Mouse (Mus musculus): Measurements from ENCODE around the gene Hacd2.

DNA sequence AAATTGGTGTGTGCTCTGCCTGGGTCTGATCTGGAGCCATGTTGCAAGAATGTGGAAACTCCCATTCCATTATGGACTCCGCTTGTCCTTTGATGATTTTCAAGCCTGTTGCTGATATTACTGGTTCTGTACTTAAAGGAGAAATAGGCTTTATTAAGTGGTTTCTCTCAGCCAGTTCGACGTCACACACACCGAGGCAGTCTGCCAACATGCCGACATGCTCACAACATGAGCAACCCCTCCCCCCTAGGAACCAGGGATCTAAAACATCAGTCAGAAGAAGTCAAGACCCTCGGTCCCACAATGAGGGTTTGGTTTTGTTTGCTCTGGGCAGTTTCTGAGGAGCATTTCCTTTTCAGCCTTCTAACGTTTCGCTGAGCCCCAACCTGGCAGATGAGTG is 86.9 kb downstream of the Hacd2 start:
- TF ChIP-seq POLR2A (IDR thresholded peaks at IDR 0.05; ENCODE audit: extremely low read depth, insufficient read depth, low read length) (no peak), CTCF (IDR thresholded peaks at IDR 0.05; ENCODE audit: extremely low read depth, insufficient read depth, low read length) (no peak)

All from cortical plate, adult 2 months (tissue).